Mouse (Mus musculus) small intestine, adult 2 months (tissue): ENCODE data around the gene Ung.

Source experiments
- CTCF ChIP-seq: fragments of 200-500 bp; IDR thresholded peaks from 2 replicates; pipeline ENCODE4 v1.5.1; 2012; ENCODE audit warnings: low read depth, mild to moderate bottlenecking, control low read depth, inconsistent platforms, low read length, moderate library complexity, mixed read lengths; ENCODE audit not compliant: insufficient replicate concordance, insufficient read length; ENCODE audit errors: extremely low read depth
- POLR2A ChIP-seq: fragments of 200-500 bp; IDR thresholded peaks from 2 replicates; pipeline ENCODE4 v1.6.1; 2012; ENCODE audit warnings: low read depth, mild to moderate bottlenecking, control low read depth, inconsistent platforms, low read length, moderate library complexity

DNA sequence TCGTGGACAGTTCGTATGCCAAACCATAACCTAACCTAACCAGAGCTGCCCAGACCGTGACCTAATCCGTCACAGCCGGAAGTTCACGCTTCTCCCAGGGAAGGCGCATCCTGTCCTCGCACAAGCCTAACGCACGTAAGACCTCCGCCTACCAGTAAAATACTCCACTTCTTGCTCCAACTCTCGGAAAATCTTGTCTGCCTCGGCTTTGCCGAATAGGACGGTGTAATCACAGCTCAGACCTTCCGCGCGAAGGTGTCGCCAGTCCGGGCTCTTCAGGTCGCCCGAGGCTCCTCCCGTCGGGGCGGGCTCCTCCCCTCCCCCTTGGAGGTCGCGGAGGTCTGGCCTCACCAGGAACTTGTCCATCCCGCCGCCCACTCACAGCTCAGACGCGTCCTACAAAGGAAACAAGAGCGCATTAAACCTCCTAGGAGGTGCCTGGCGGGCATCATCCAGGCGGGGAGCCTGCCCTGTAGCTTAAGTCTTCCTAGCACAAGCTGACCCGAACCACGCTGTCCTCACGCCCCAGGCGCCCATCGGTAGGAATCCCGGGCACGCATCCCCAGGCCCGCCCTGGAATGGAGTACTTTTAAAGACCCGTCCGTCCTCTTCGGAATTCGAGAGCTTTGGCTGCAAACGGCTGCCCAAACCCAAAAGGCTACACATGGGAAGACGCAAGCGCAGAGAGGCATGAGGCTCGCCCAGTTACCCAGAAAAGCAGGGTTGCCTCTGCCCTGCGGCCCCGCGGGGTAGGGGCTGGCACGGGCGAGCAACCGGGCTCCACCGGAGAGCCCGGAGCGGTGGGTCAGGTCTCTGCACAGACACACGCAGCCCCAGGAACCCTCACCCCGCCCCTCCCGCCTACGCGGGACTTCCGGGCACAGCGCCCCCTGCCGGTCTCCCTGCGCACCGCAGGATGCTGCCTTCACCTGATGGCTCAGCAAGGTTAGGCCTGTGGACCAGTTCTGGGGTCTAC, 2.5 kb upstream of the Ung start, which contains the start of gene Alkbh2:
- TF ChIP-seq POLR2A (peak; percentile 42), CTCF (peak; percentile 90)
